Mouse (Mus musculus) heart, adult 2 months (tissue): ENCODE results near the gene Mast2.

Experiments
- CTCF ChIP-seq: fragments of 200-600 bp; IDR thresholded peaks from 2 replicates; pipeline ENCODE4 v1.8.1; 2022; ENCODE audit warnings: antibody characterized with exemption, mild to moderate bottlenecking, moderate library complexity
- EP300 ChIP-seq: fragments of 200-500 bp; IDR thresholded peaks from 2 replicates; pipeline ENCODE4 v1.6.1; 2011; ENCODE audit warnings: low read depth, low read length, control low read depth; ENCODE audit not compliant: insufficient read depth
- POLR2A ChIP-seq: fragments of 200-500 bp; IDR thresholded peaks from 2 replicates; pipeline ENCODE4 v1.6.1; 2011; ENCODE audit warnings: mild to moderate bottlenecking, low read depth, low read length, control low read depth; ENCODE audit not compliant: insufficient read depth

DNA sequence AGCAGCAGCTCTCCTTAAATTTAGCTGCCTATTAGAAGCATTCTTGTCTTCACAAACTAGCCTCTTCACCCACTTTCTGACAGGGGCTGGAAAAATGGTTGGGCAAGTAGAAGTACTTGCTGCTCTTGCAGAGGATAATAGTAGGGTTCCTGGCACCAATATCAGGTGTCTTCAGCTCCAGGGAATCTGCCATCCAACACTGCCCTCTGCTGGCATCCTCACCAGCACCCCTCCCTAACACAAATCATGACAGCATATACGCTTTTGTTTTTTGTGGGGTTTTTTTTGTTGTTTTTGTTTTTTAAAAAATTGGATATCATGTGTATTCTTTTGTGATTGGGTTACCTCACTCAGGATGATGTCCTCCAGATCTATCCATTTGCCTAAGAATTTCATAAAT is 105.9 kb downstream of the Mast2 start:
- TF ChIP-seq CTCF (peak; percentile 51), POLR2A (no peak), EP300 (no peak)
